Comparison of ENCODE assay signal across 8 mouse cellular contexts in the genomic region with DNA sequence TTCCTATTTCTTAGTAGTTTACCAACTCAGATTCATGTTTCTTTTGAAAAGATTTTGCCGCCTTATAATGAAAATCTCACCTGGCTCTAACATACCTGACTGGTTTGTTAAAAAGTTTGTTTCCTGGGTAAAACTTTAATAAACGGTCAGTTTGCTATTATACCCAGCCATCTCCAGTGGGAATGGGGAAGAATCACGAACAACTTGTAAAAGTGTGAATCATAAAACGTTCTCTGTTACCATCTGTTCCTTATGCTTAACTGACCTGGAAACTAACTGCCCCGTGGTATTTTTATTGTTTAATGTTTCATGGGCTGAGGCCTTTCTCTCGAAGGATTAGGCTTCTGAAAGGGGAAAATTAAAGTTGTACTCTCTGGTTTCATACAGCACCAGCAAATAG. TPM values are rescaled to one million over a fixed set of nuclear protein-coding genes. Genes with fewer than 3 reads are reported as not detected.
DNase-seq lines count a peak whose midpoint lies in the region; ATAC-seq and TF ChIP-seq lines count a peak whose summit lies in the region.

No protein-coding gene starts in this region.

- TF ChIP-seq CTCF in midbrain, postnatal 0 days (IDR thresholded peaks at IDR 0.05) = no peak

- H3K27me3 ChIP-seq in kidney, embryonic 14.5 days (ENCODE audit: control insufficient read depth, insufficient read depth, low read length) = no peaks in the 10 kb centered on the region
- H3K27me3 ChIP-seq in embryonic facial prominence, embryonic 12.5 days = no peaks in the 10 kb centered on the region
- no peaks in the 10 kb centered on the region for H3K27me3 ChIP-seq in intestine, embryonic 14.5 days (replicated peaks; ENCODE audit: control insufficient read depth, insufficient read depth, low read length)
- 0 out of 2 replicates have a peak, but pooled peaks cover 3% of the 10 kb centered on the region for H3K27me3 ChIP-seq in midbrain, postnatal 0 days (ENCODE audit: insufficient read depth, low read length)

- 41% methylated on average over 6 of the region's 6 CpGs for WGBS in kidney, embryonic 14.5 days
- 54% methylated on average over 6 of the region's 6 CpGs for WGBS in embryonic facial prominence, embryonic 12.5 days
- 44% methylated on average over 6 of the region's 6 CpGs for WGBS in intestine, embryonic 14.5 days
- WGBS in midbrain, postnatal 0 days = 42% methylated on average over 6 of the region's 6 CpGs

- peak overlapping the region; percentile 16; the same call in 1 of the 2 replicates for H3K4me3 ChIP-seq in kidney, embryonic 14.5 days (ENCODE audit: low read length)
- peak overlapping the region; percentile 96 for H3K4me3 ChIP-seq in embryonic facial prominence, embryonic 12.5 days
- peak overlapping the region; percentile 88 for H3K4me3 ChIP-seq in intestine, embryonic 14.5 days (ENCODE audit: low read depth, low read length)
- H3K4me3 ChIP-seq in midbrain, postnatal 0 days (ENCODE audit: low read depth, low read length) = peak overlapping the region; percentile 95

- no peak for DNase-seq in kidney, postnatal 36 days
- DNase-seq in intestine, embryonic 14.5 days (ENCODE audit: low spot score) = no peak
- no peak for DNase-seq in midbrain, postnatal 0 days (ENCODE audit: low spot score)
- DNase-seq in cerebellum, adult 9-10 months = no peak
- DNase-seq in ovary, postnatal 36 days (ENCODE audit: low spot score) = no peak

- peaks cover 11% of the 10 kb centered on the region for H3K4me1 ChIP-seq in kidney, embryonic 14.5 days (ENCODE audit: control insufficient read depth, insufficient read depth, low read length)
- H3K4me1 ChIP-seq in embryonic facial prominence, embryonic 12.5 days = peaks cover 5% of the 10 kb centered on the region
- peaks cover 7% of the 10 kb centered on the region for H3K4me1 ChIP-seq in intestine, embryonic 14.5 days (replicated peaks; ENCODE audit: control insufficient read depth, insufficient read depth, low read length)
- peaks cover 9% of the 10 kb centered on the region; the same call in 1 of the 2 replicates for H3K4me1 ChIP-seq in midbrain, postnatal 0 days (ENCODE audit: insufficient read depth, low read length)

- peak overlapping the region; percentile 82 for H3K4me2 ChIP-seq in kidney, embryonic 14.5 days (replicated peaks; ENCODE audit: low read depth, low read length)
- H3K4me2 ChIP-seq in embryonic facial prominence, embryonic 12.5 days (replicated peaks) = peak overlapping the region; percentile 84
- H3K4me2 ChIP-seq in intestine, embryonic 14.5 days (ENCODE audit: low read length) = peak overlapping the region; percentile 55
- H3K4me2 ChIP-seq in midbrain, postnatal 0 days (ENCODE audit: low read depth, low read length, poor library complexity, severe bottlenecking) = peak overlapping the region; percentile 46

- no peaks in the 10 kb centered on the region for H3K36me3 ChIP-seq in kidney, embryonic 14.5 days (ENCODE audit: control insufficient read depth, insufficient read depth, low read length)
- no peaks in the 10 kb centered on the region for H3K36me3 ChIP-seq in embryonic facial prominence, embryonic 12.5 days
- no peaks in the 10 kb centered on the region for H3K36me3 ChIP-seq in intestine, embryonic 14.5 days (ENCODE audit: control insufficient read depth, insufficient read depth, low read length)
- H3K36me3 ChIP-seq in midbrain, postnatal 0 days (ENCODE audit: insufficient read depth, low read length) = no peaks in the 10 kb centered on the region

- H3K9me3 ChIP-seq in kidney, embryonic 14.5 days (ENCODE audit: control insufficient read depth, low read length) = no peaks in the 10 kb centered on the region
- H3K9me3 ChIP-seq in embryonic facial prominence, embryonic 12.5 days = no peaks in the 10 kb centered on the region
- H3K9me3 ChIP-seq in intestine, embryonic 14.5 days (ENCODE audit: control insufficient read depth, low read length) = no peaks in the 10 kb centered on the region
- H3K9me3 ChIP-seq in midbrain, postnatal 0 days (ENCODE audit: low read length) = no peaks in the 10 kb centered on the region

- no peak overlapping the region; the same call in 1 of the 2 replicates for H3K27ac ChIP-seq in kidney, embryonic 14.5 days (ENCODE audit: low read depth, low read length)
- H3K27ac ChIP-seq in embryonic facial prominence, embryonic 12.5 days = no peak overlapping the region
- H3K27ac ChIP-seq in intestine, embryonic 14.5 days (ENCODE audit: low read depth) = no peak overlapping the region
- peak overlapping the region; percentile 43; the same call in 1 of the 2 replicates for H3K27ac ChIP-seq in midbrain, postnatal 0 days (ENCODE audit: low read depth, low read length)

- ATAC-seq in kidney, embryonic 14.5 days (ENCODE audit: low FRiP score, low TSS enrichment) = no peak
- no peak for ATAC-seq in embryonic facial prominence, embryonic 12.5 days (ENCODE audit: insufficient number of reproducible peaks, insufficient read depth, low FRiP score, low TSS enrichment)
- no peak for ATAC-seq in intestine, embryonic 14.5 days (replicated peaks; ENCODE audit: low FRiP score, low TSS enrichment, low read depth)
- no peak for ATAC-seq in midbrain, postnatal 0 days (ENCODE audit: low FRiP score)
- ATAC-seq in monocyte, adult 5-6 weeks (replicated peaks; ENCODE audit: insufficient number of reproducible peaks, low FRiP score, low TSS enrichment, poor library complexity, severe bottlenecking) = no peak

- no peak overlapping the region; the same call in 1 of the 2 replicates for H3K9ac ChIP-seq in kidney, embryonic 14.5 days (ENCODE audit: low read depth, low read length)
- H3K9ac ChIP-seq in embryonic facial prominence, embryonic 12.5 days = 0 out of 2 replicates have a peak overlapping the region, but pooled peaks have one; percentile 10
- H3K9ac ChIP-seq in intestine, embryonic 14.5 days (ENCODE audit: low read length) = peak overlapping the region; percentile 31
- H3K9ac ChIP-seq in midbrain, postnatal 0 days (replicated peaks; ENCODE audit: low read length, poor library complexity, severe bottlenecking) = no peak overlapping the region; the same call in 1 of the 2 replicates

RNA-seq across cellular contexts. Expression of a gene that starts 0.6 kb away (rescaled TPM):
- 67.9 and 76.2 TPM in 2 replicates for polyA plus RNA-seq in kidney, embryonic 14.5 days (2014; fragmentation: Nextera tagmentation; extraction: Ambion mirVana)
- 58.1 and 61.5 TPM in 2 replicates for polyA plus RNA-seq in embryonic facial prominence, embryonic 12.5 days (2016; fragmentation: Nextera tagmentation; extraction: Ambion mirVana)
- polyA plus RNA-seq in intestine, embryonic 14.5 days (2014; fragmentation: Nextera tagmentation; extraction: Ambion mirVana) = 43.7 and 61.5 TPM in 2 replicates
- total RNA-seq in midbrain, postnatal 0 days (2014; rRNA removed) = 21.6 and 27.7 TPM in 2 replicates
- polyA plus RNA-seq in midbrain, postnatal 0 days (2015; fragmentation: Nextera tagmentation; extraction: Ambion mirVana) = 44.3 and 51.2 TPM in 2 replicates
- 15.3 to 20.7 TPM (median 18.5 TPM) in 3 replicates for total RNA-seq in monocyte, adult 5-6 weeks (2017)

RNA-seq across cellular contexts. Expression of a gene that starts 29.4 kb away (rescaled TPM):
- 82.3 and 85.5 TPM in 2 replicates for polyA plus RNA-seq in kidney, embryonic 14.5 days (2014; fragmentation: Nextera tagmentation; extraction: Ambion mirVana)
- 77.1 and 82.2 TPM in 2 replicates for polyA plus RNA-seq in embryonic facial prominence, embryonic 12.5 days (2016; fragmentation: Nextera tagmentation; extraction: Ambion mirVana)
- polyA plus RNA-seq in intestine, embryonic 14.5 days (2014; fragmentation: Nextera tagmentation; extraction: Ambion mirVana) = 78.5 and 83.0 TPM in 2 replicates
- 10.8 and 22.8 TPM in 2 replicates for total RNA-seq in midbrain, postnatal 0 days (2014; rRNA removed)
- polyA plus RNA-seq in midbrain, postnatal 0 days (2015; fragmentation: Nextera tagmentation; extraction: Ambion mirVana) = 43.9 and 50.1 TPM in 2 replicates
- 121 to 170 TPM (median 151 TPM) in 3 replicates for total RNA-seq in monocyte, adult 5-6 weeks (2017)

RNA-seq across cellular contexts. Expression of a gene that starts 49.2 kb away (rescaled TPM):
- 9.6 and 13.7 TPM in 2 replicates for polyA plus RNA-seq in kidney, embryonic 14.5 days (2014; fragmentation: Nextera tagmentation; extraction: Ambion mirVana)
- 8.9 and 11.2 TPM in 2 replicates for polyA plus RNA-seq in embryonic facial prominence, embryonic 12.5 days (2016; fragmentation: Nextera tagmentation; extraction: Ambion mirVana)
- polyA plus RNA-seq in intestine, embryonic 14.5 days (2014; fragmentation: Nextera tagmentation; extraction: Ambion mirVana) = 23.0 and 24.0 TPM in 2 replicates
- 11.4 and 27.2 TPM in 2 replicates for total RNA-seq in midbrain, postnatal 0 days (2014; rRNA removed)
- polyA plus RNA-seq in midbrain, postnatal 0 days (2015; fragmentation: Nextera tagmentation; extraction: Ambion mirVana) = 5.5 and 6.0 TPM in 2 replicates
- total RNA-seq in monocyte, adult 5-6 weeks (2017) = 5.9 to 13.0 TPM (median 7.0 TPM) in 3 replicates

Comparison
In these comparisons a context has a peak if more than half of its experiments do, and no peak if none do; other contexts are left out.
1. H3K4me3 ChIP-seq: peak in every context shown above with its lines; median percentile 96 in embryonic facial prominence, embryonic 12.5 days; 95 in midbrain, postnatal 0 days; 88 in intestine, embryonic 14.5 days; 16 in kidney, embryonic 14.5 days.
2. H3K9ac ChIP-seq: peak in embryonic facial prominence, embryonic 12.5 days (single experiment) and intestine, embryonic 14.5 days (single experiment); none in kidney, embryonic 14.5 days (single experiment) and midbrain, postnatal 0 days (single experiment).
3. Peak in every context shown above with its lines, with median percentiles within 50 percentile points of each other: H3K4me2 ChIP-seq.